Mouse (Mus musculus) liver, embryonic 15.5 days (tissue): ENCODE data around the gene Psmb7. TPM values are rescaled to one million over a fixed set of nuclear protein-coding genes. Genes with fewer than 3 reads are reported as not detected.

Source experiments
- ATAC-seq: fragments of 200-750 bp; cut with Nextera tagmentation; 2 replicates; pipeline ENCODE4 v1.8.0; 2017; ENCODE audit warnings: moderate number of reproducible peaks, mild to moderate bottlenecking, moderate library complexity; ENCODE audit not compliant: insufficient read depth
- H3K27ac ChIP-seq: fragments of 300-500 bp; sonication (generic); replicated peaks from 2 replicates; pipeline ENCODE4 v1.5.1; 2015; ENCODE audit warnings: mild to moderate bottlenecking, inconsistent platforms
- H3K27me3 ChIP-seq: fragments of 300-500 bp; sonication (generic); 2 replicates; pipeline ENCODE4 v1.6.1; 2015; ENCODE audit warnings: mild to moderate bottlenecking, inconsistent platforms
- H3K36me3 ChIP-seq: fragments of 300-500 bp; sonication (generic); replicated peaks from 2 replicates; pipeline ENCODE4 v1.6.1; 2015; ENCODE audit warnings: moderate library complexity, mild to moderate bottlenecking, inconsistent platforms
- H3K4me1 ChIP-seq: fragments of 300-500 bp; sonication (generic); replicated peaks from 2 replicates; pipeline ENCODE4 v1.6.1; 2015; ENCODE audit warnings: inconsistent platforms
- H3K4me2 ChIP-seq: fragments of 300-500 bp; sonication (generic); 2 replicates; pipeline ENCODE4 v1.6.1; 2015; ENCODE audit warnings: moderate library complexity, mild to moderate bottlenecking, inconsistent platforms
- H3K4me3 ChIP-seq: fragments of 300-500 bp; sonication (generic); replicated peaks from 2 replicates; pipeline ENCODE4 v1.5.1; 2015; ENCODE audit warnings: mild to moderate bottlenecking, inconsistent platforms
- H3K9ac ChIP-seq: fragments of 300-500 bp; sonication (generic); 2 replicates; pipeline ENCODE4 v1.6.1; 2015; ENCODE audit warnings: moderate library complexity, mild to moderate bottlenecking, inconsistent platforms
- H3K9me3 ChIP-seq: fragments of 300-500 bp; sonication (generic); replicated peaks from 2 replicates; pipeline ENCODE4 v1.6.1; 2016; ENCODE audit warnings: inconsistent platforms
- WGBS: fragments of 180-500 bp; shearing (Covaris S2); methylation state at CpG from one replicate; pipeline ENCODE4 v1.1.7; 2015; ENCODE audit warnings: mixed read lengths; ENCODE audit not compliant: insufficient replicate concordance; 5-methylcytosine and 5-hydroxymethylcytosine counted together
- polyA plus RNA-seq: library from polyadenylated mRNA; unstranded; fragments of >200 nt; fragmentation: Nextera tagmentation; extraction: Ambion mirVana; gene quantifications from 2 replicates; pipeline ENCODE4 v1.2.1, GENCODE M21; 2015

The Psmb7 gene
- polyA plus RNA-seq, 1 experiment from 2014 or later = 154 TPM

- no peak overlapping the region for H3K27ac ChIP-seq
- H3K4me2 ChIP-seq = no peak overlapping the region
- ATAC-seq = 0 out of 2 replicates have a peak, but pooled peaks have one; percentile 25
- H3K4me3 ChIP-seq = no peak overlapping the region
- H3K36me3 ChIP-seq = peaks cover 28% of the 10 kb centered on the region; the same call in 1 of the 2 replicates
- no peak overlapping the region for H3K9ac ChIP-seq
- no peaks in the 10 kb centered on the region for H3K9me3 ChIP-seq
- no peaks in the 10 kb centered on the region for H3K27me3 ChIP-seq
- H3K4me1 ChIP-seq = no peaks in the 10 kb centered on the region
- 75% methylated on average over 17 of the region's 17 CpGs for WGBS
Observed at GRCm38 (mm10) chr2:38560296-38561227, 83.3 kb downstream of the Psmb7 start.

- no peak overlapping the region for H3K9ac ChIP-seq
- H3K27me3 ChIP-seq = no peaks in the 10 kb centered on the region
- WGBS = 52% methylated on average over 3 of the region's 3 CpGs
- ATAC-seq = no peak
- 0 out of 2 replicates have a peak, but pooled peaks cover 3% of the 10 kb centered on the region for H3K4me1 ChIP-seq
- no peak overlapping the region for H3K4me2 ChIP-seq
- no peak overlapping the region for H3K4me3 ChIP-seq
- H3K27ac ChIP-seq = no peak overlapping the region
- H3K9me3 ChIP-seq = no peaks in the 10 kb centered on the region
- H3K36me3 ChIP-seq = peaks cover 24% of the 10 kb centered on the region; the same call in 1 of the 2 replicates
Observed at GRCm38 (mm10) chr2:38556721-38557120, 87.2 kb downstream of the Psmb7 start.

DNA sequence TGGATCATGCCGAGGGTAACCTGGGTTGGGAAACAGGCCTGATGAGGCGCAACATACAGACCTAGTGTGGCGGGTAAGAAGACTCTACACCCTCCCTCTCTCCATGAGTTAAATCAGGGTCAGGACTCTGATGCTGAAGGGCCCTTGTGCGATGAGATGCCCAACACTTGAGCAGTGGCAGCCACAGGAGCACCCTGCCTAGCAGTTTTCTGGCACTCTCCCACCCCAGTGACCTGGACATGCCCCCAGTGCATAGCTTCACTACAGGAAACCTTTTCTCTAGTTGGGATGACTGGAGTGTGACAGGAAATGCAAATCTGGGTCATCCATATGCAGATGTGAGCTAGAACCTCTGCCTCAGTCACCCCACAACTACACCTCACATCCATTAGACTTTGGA lies 88.2 kb downstream of the Psmb7 start:
- no peaks in the 10 kb centered on the region for H3K9me3 ChIP-seq
- peaks cover 20% of the 10 kb centered on the region; the same call in 1 of the 2 replicates for H3K36me3 ChIP-seq
- H3K27ac ChIP-seq = no peak overlapping the region
- 70% methylated on average over 4 of the region's 4 CpGs for WGBS
- no peak for ATAC-seq
- H3K4me2 ChIP-seq = no peak overlapping the region
- H3K27me3 ChIP-seq = no peaks in the 10 kb centered on the region
- H3K9ac ChIP-seq = no peak overlapping the region
- H3K4me3 ChIP-seq = no peak overlapping the region
- peaks cover 3% of the 10 kb centered on the region; the same call in 1 of the 2 replicates for H3K4me1 ChIP-seq

DNA sequence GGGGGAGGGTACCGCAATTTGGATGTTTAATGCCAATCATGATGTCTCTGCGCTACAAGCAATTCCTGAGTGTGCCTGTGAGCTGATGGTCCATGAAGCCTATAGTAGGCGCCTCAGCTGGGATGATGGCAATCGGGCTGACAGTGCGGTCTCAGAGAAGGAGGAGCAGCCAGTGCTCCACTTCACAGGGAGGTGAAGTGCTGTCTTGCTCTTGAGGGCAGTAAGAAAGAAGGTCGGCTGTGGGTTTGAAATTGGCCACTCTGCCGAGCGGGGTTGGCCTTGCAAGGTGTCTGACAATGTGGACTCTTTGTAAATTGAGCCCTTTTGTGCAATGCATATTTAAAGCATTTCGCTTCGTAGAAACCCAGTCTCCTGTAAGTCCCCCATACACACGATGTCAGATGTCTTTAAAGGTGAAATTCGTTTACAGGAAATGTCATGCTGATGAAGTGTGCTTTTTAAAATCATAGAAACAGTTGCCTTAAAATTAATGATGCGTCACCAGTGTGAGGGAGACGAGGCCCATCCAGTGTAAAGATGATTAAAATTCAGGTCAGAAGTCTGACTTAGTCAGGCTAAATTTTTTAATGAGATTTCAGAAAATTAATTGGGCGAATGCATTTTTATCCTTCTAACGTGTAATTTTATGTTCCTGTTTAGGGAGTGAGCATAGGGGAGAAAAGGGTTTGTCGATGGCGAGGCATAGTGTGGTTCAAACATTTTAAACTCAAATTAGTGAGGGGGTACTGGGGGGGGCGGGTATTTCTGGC lies 89.5 kb downstream of the Psmb7 start:
- H3K27me3 ChIP-seq = no peaks in the 10 kb centered on the region
- 70% methylated on average over 19 of the region's 19 CpGs for WGBS
- H3K4me2 ChIP-seq = no peak overlapping the region
- no peaks in the 10 kb centered on the region for H3K9me3 ChIP-seq
- H3K4me3 ChIP-seq = no peak overlapping the region
- ATAC-seq = no peak
- H3K4me1 ChIP-seq = peaks cover 3% of the 10 kb centered on the region; the same call in 1 of the 2 replicates
- H3K9ac ChIP-seq = no peak overlapping the region
- H3K36me3 ChIP-seq = peaks cover 12% of the 10 kb centered on the region; the same call in 1 of the 2 replicates
- H3K27ac ChIP-seq = no peak overlapping the region

DNA sequence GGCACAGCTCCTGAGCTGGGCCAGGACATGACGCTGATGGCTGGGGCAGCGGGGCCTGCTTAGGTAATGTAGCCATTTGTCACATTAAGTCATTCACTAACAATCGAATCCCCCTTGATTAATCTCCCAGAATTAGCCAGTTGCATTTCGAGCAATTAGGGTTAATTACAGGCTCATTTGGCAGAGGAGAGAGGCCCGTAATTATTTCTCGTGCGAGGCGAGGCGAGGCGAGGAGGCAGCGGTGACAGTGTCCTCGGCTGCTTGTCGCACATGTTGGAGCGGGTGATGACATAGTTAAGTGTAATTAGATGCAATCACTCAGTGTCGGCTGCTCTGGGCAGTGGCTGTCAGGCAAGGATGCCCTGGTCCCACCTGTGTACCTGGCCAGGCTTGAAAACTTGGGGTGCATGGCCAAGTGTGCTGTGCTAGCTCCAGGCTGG lies 91.9 kb downstream of the Psmb7 start:
- ATAC-seq = no peak
- H3K27me3 ChIP-seq = no peaks in the 10 kb centered on the region
- 77% methylated on average over 15 of the region's 15 CpGs for WGBS
- peaks cover 6% of the 10 kb centered on the region; the same call in 1 of the 2 replicates for H3K36me3 ChIP-seq
- H3K4me3 ChIP-seq = no peak overlapping the region
- H3K9me3 ChIP-seq = no peaks in the 10 kb centered on the region
- H3K9ac ChIP-seq = no peak overlapping the region
- H3K4me2 ChIP-seq = no peak overlapping the region
- H3K27ac ChIP-seq = no peak overlapping the region
- peaks cover 6% of the 10 kb centered on the region; the same call in 1 of the 2 replicates for H3K4me1 ChIP-seq

DNA sequence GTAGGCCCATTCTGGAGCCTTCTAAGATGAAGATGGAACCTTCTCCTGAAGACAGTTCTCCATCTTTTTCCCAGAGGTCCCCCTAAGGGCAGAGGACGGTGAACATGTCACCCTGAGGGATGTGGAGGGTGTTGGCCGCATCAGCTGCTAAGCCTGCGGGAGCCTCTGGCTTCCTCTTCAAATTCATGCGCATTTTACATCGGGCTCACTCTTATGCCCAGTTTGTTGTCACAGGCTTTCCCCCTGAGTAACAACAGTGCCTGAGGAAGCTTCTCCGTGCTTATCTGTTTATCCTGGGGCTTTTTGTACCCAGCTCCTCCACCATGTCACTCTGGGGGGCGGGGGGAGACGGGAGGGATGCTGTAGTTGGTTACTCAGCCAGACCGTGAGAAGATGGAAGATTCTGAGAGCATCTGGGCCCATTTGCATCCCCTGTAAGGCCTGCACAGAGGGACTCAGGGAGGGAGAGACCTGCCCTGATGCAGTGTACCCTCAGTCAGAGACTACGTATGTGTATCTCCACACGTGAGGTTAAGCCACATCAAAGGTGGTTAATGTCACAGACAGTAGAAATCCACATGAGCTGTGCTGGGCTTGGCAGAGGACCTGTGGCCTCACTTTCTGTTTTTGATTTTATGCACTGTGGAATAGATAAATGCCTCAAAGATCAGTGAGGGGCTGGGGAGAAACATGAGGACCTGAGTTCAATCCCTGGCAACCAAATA lies 95.9 kb downstream of the Psmb7 start:
- WGBS = 66% methylated on average over 11 of the region's 11 CpGs
- Histone ChIP-seq H3K9me3 (no peaks in the 10 kb centered on the region), H3K36me3 (peaks cover 6% of the 10 kb centered on the region; the same call in 1 of the 2 replicates), H3K27ac (no peak overlapping the region), H3K9ac (no peak overlapping the region), H3K27me3 (no peaks in the 10 kb centered on the region), H3K4me2 (no peak overlapping the region), H3K4me1 (peaks cover 41% of the 10 kb centered on the region), H3K4me3 (no peak overlapping the region)
- no peak for ATAC-seq

GRCm38 (mm10) chr2:38546748-38547147 lies 97.1 kb downstream of the Psmb7 start:
- no peaks in the 10 kb centered on the region for H3K27me3 ChIP-seq
- no peaks in the 10 kb centered on the region for H3K9me3 ChIP-seq
- H3K4me2 ChIP-seq = no peak overlapping the region
- H3K9ac ChIP-seq = no peak overlapping the region
- no peaks in the 10 kb centered on the region for H3K36me3 ChIP-seq
- 77% methylated on average over 5 of the region's 5 CpGs for WGBS
- no peak overlapping the region for H3K27ac ChIP-seq
- H3K4me3 ChIP-seq = no peak overlapping the region
- ATAC-seq = no peak
- H3K4me1 ChIP-seq = peaks cover 53% of the 10 kb centered on the region

DNA sequence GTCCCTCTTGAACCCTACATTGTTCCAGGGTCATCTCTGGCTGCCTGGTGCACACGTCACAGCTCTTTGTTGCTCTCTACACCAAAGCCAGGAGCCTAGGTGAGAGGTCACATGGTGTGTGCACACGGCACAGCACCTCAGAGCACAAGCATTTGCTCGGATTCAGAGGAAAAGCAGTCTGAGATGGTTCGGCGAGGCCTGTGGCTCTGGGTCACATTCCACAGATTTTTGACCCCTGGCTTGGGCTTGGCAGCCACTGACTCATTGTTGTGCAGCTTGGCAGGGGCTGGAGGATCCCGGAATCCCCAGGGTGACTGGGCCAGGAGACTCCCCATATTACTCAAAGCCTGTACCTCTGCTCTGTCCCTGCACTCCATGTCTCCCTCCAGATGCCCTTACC lies 97.7 kb downstream of the Psmb7 start:
- H3K27ac ChIP-seq = 0 out of 2 replicates have a peak overlapping the region, but pooled peaks have one; percentile 3
- no peak for ATAC-seq
- no peaks in the 10 kb centered on the region for H3K36me3 ChIP-seq
- no peak overlapping the region for H3K4me3 ChIP-seq
- no peaks in the 10 kb centered on the region for H3K27me3 ChIP-seq
- no peak overlapping the region for H3K4me2 ChIP-seq
- peaks cover 58% of the 10 kb centered on the region for H3K4me1 ChIP-seq
- no peaks in the 10 kb centered on the region for H3K9me3 ChIP-seq
- H3K9ac ChIP-seq = no peak overlapping the region
- WGBS = 53% methylated on average over 6 of the region's 6 CpGs

DNA sequence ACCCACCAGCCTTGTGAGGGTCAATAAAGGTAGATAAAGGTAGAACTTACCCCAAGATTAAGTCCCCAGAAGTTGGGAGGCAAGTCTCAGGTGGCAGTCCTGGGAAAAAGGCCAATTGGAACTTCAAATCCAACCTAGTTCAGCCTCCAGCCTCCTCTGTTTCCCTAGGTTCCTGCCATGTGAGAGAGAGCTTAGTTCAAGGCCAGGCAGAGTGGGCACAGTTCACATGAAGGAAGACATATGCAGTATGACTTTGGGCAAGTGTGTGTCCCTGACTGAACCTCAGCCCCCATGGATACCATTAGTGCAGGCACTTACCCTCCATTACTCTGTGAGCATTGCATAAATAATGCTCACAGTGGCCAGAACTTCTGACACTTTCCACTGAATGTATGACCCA lies 98.2 kb downstream of the Psmb7 start:
- H3K36me3 ChIP-seq = no peaks in the 10 kb centered on the region
- H3K9ac ChIP-seq = no peak overlapping the region
- H3K27me3 ChIP-seq = no peaks in the 10 kb centered on the region
- H3K9me3 ChIP-seq = no peaks in the 10 kb centered on the region
- H3K4me2 ChIP-seq = no peak overlapping the region
- 0 out of 2 replicates have a peak overlapping the region, but pooled peaks have one; percentile 3 for H3K27ac ChIP-seq
- ATAC-seq = no peak
- no peak overlapping the region for H3K4me3 ChIP-seq
- H3K4me1 ChIP-seq = peaks cover 63% of the 10 kb centered on the region

GRCm38 (mm10) chr2:38544982-38545381 lies 98.9 kb downstream of the Psmb7 start:
- ATAC-seq = no peak
- Histone ChIP-seq H3K9ac (no peak overlapping the region), H3K4me3 (no peak overlapping the region), H3K4me2 (no peak overlapping the region), H3K27ac (no peak overlapping the region), H3K27me3 (no peaks in the 10 kb centered on the region), H3K36me3 (no peaks in the 10 kb centered on the region), H3K4me1 (peaks cover 69% of the 10 kb centered on the region), H3K9me3 (no peaks in the 10 kb centered on the region)
- 61% methylated on average over 6 of the region's 6 CpGs for WGBS
